Mouse (Mus musculus) stomach, postnatal 0 days (tissue): ENCODE measurements around the gene Ap3b1. TPM values are rescaled to one million over a fixed set of nuclear protein-coding genes. Genes with fewer than 3 reads are reported as not detected.

Experiments
- ATAC-seq: fragments of 200-750 bp; cut with Nextera tagmentation; 2 replicates; pipeline ENCODE4 v1.8.0; 2017; ENCODE audit not compliant: low FRiP score, low TSS enrichment
- DNase-seq: peaks from one replicate; pipeline ENCODE4 v3.0.0-alpha.2; 2016; ENCODE audit warnings: low spot score
- H3K27ac ChIP-seq: fragments of 300-500 bp; sonication (generic); replicated peaks from 2 replicates; pipeline ENCODE4 v1.5.1; 2014; ENCODE audit warnings: mild to moderate bottlenecking, control low read depth
- H3K27me3 ChIP-seq: fragments of 300-500 bp; sonication (generic); 2 replicates; pipeline ENCODE4 v1.6.1; 2014; ENCODE audit warnings: low read length; ENCODE audit not compliant: control insufficient read depth, insufficient read depth
- H3K36me3 ChIP-seq: fragments of 300-500 bp; sonication (generic); 2 replicates; pipeline ENCODE4 v1.6.1; 2014; ENCODE audit warnings: low read length, mixed read lengths; ENCODE audit not compliant: control insufficient read depth, insufficient read depth
- H3K4me1 ChIP-seq: fragments of 300-500 bp; sonication (generic); replicated peaks from 2 replicates; pipeline ENCODE4 v1.6.1; 2014; ENCODE audit warnings: antibody characterized with exemption; ENCODE audit not compliant: control insufficient read depth, insufficient read depth
- H3K4me2 ChIP-seq: fragments of 300-500 bp; sonication (generic); replicated peaks from 2 replicates; pipeline ENCODE4 v1.6.1; 2014; ENCODE audit warnings: low read depth, mild to moderate bottlenecking, control low read depth, moderate library complexity
- H3K4me3 ChIP-seq: fragments of 300-500 bp; sonication (generic); 2 replicates; pipeline ENCODE4 v1.5.1; 2014; ENCODE audit warnings: low read depth, low read length, control low read depth
- H3K9ac ChIP-seq: fragments of 300-500 bp; sonication (generic); 2 replicates; pipeline ENCODE4 v1.6.1; 2014; ENCODE audit warnings: mild to moderate bottlenecking, low read length, control low read depth, mixed read lengths
- H3K9me3 ChIP-seq: fragments of 300-500 bp; sonication (generic); 2 replicates; pipeline ENCODE4 v1.6.1; 2016; ENCODE audit warnings: low read length; ENCODE audit not compliant: control insufficient read depth
- CTCF ChIP-seq: IDR thresholded peaks from 2 replicates; pipeline ENCODE4 v1.5.1; 2016; ENCODE audit warnings: antibody characterized with exemption, low read depth, mild to moderate bottlenecking, moderate library complexity
- EP300 ChIP-seq: optimal IDR thresholded peaks from 2 replicates; pipeline ENCODE3; 2016; ENCODE audit warnings: antibody characterized with exemption
- WGBS: fragments of 180-500 bp; shearing (Covaris S2); extraction: QIAGEN DNeasy Blood & Tissue Kit; methylation state at CpG from one replicate; pipeline ENCODE4 v1.1.7; 2014; 5-methylcytosine and 5-hydroxymethylcytosine counted together
- polyA plus RNA-seq: library from polyadenylated mRNA; unstranded; fragments of >200 nt; fragmentation: Nextera tagmentation; extraction: Ambion mirVana; gene quantifications from 2 replicates; pipeline ENCODE4 v1.2.1, GENCODE M21; 2015

Ap3b1 gene
- polyA plus RNA-seq, 1 experiment from 2014 or later, result 30.3 TPM

- no peak for DNase-seq
- Histone ChIP-seq H3K9me3 (no peaks in the 10 kb centered on the region), H3K27me3 (no peaks in the 10 kb centered on the region), H3K27ac (no peak overlapping the region), H3K36me3 (no peaks in the 10 kb centered on the region), H3K9ac (no peak overlapping the region), H3K4me2 (no peak overlapping the region), H3K4me3 (no peak overlapping the region), H3K4me1 (no peaks in the 10 kb centered on the region)
- ATAC-seq, result no peak
- WGBS, result 48% methylated on average over 7 of the region's 7 CpGs
- TF ChIP-seq CTCF, result no peak
- TF ChIP-seq EP300, result no peak
These were observed 215.1 kb downstream of the Ap3b1 start for GRCm38 (mm10) chr13:94573833-94574232.

DNA sequence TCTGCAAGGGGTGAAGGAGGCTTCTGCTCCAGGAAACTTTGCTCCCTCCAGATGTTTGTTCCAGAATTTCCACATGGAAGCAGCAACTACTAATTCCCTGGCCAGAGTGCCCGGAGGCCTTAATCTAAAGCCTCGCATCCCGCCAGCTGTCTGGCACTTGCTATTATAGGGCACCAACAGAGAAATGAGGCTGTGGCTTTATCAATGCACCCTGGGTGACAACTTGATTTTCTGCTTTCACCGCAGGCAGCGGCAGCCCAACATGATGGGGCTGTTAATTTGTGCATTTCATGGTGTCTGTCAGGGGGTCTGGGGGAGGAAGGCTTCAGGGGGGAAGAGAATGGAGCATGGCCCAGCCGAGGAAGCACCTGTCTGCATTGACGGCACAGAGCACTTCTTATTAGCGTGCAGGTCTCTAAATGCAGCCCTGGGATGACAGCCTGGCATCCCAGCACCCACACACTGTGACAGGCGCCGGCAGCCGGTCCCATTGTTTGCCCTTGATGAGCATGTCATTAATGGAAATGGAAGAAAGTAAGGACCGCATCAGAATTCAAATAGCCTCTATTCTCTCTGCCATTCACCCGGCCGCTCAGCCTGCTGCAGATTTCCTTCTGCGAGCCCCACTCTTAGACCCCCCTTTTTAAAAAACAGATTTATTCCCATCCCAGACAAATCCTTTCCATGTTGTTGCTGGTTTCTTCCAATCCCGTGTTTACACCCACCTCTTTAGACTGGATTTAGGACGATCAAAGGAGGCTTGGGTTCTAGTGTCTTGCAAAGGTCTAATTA is 217.0 kb downstream of the Ap3b1 start:
- H3K36me3 ChIP-seq, result no peaks in the 10 kb centered on the region
- H3K9me3 ChIP-seq, result no peaks in the 10 kb centered on the region
- H3K27me3 ChIP-seq, result no peaks in the 10 kb centered on the region
- no peak overlapping the region for H3K4me3 ChIP-seq
- TF ChIP-seq EP300 (no peak), CTCF (no peak)
- DNase-seq (no peak), ATAC-seq (no peak)
- H3K9ac ChIP-seq, result no peak overlapping the region
- H3K4me2 ChIP-seq, result no peak overlapping the region
- H3K4me1 ChIP-seq, result no peaks in the 10 kb centered on the region
- H3K27ac ChIP-seq, result no peak overlapping the region
- 61% methylated on average over 17 of the region's 17 CpGs for WGBS

- H3K36me3 ChIP-seq, result no peaks in the 10 kb centered on the region
- DNase-seq, result no peak
- H3K27me3 ChIP-seq, result no peaks in the 10 kb centered on the region
- H3K27ac ChIP-seq, result no peak overlapping the region
- 49% methylated on average over 20 of the region's 22 CpGs for WGBS
- no peak for ATAC-seq
- TF ChIP-seq CTCF (no peak), EP300 (no peak)
- no peaks in the 10 kb centered on the region for H3K4me1 ChIP-seq
- no peaks in the 10 kb centered on the region for H3K9me3 ChIP-seq
- H3K4me2 ChIP-seq, result no peak overlapping the region
- no peak overlapping the region for H3K9ac ChIP-seq
- H3K4me3 ChIP-seq, result no peak overlapping the region
These were observed 217.8 kb downstream of the Ap3b1 start for GRCm38 (mm10) chr13:94576399-94577176.

GRCm38 (mm10) chr13:94577177-94577540 is 218.4 kb downstream of the Ap3b1 start:
- WGBS, result 70% methylated on average over 2 of the region's 2 CpGs
- H3K4me3 ChIP-seq, result no peak overlapping the region
- H3K27ac ChIP-seq, result no peak overlapping the region
- H3K4me2 ChIP-seq, result no peak overlapping the region
- H3K36me3 ChIP-seq, result no peaks in the 10 kb centered on the region
- no peak overlapping the region for H3K9ac ChIP-seq
- no peaks in the 10 kb centered on the region for H3K9me3 ChIP-seq
- no peak for DNase-seq
- no peaks in the 10 kb centered on the region for H3K4me1 ChIP-seq
- TF ChIP-seq EP300, result no peak
- no peak for TF ChIP-seq CTCF
- H3K27me3 ChIP-seq, result no peaks in the 10 kb centered on the region
- ATAC-seq, result no peak

DNA sequence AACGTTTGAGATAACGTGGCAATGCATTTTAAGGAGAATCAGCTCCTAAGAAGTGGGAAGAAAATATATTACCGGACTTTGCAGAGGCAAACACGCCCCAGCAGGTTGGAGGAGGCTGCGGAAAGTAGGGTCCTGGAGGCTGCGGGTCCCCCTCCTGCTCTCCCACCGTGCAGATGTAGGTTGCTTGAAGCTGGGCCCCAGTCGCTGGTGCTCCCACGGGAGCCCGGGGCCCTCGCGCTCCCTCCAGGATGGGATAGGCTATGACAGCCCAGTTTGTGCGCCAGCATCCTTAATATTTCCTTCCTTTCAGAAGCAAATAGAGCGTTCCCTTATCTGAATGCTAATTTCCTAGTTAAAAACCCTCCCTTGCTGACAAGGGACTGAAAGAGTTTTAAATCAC is 236.5 kb downstream of the Ap3b1 start:
- Histone ChIP-seq H3K4me2 (no peak overlapping the region), H3K4me1 (no peaks in the 10 kb centered on the region), H3K9me3 (no peaks in the 10 kb centered on the region), H3K4me3 (no peak overlapping the region; the same call in 1 of the 2 replicates), H3K9ac (no peak overlapping the region), H3K36me3 (no peaks in the 10 kb centered on the region), H3K27me3 (no peaks in the 10 kb centered on the region), H3K27ac (no peak overlapping the region)
- ATAC-seq (no peak), DNase-seq (no peak)
- TF ChIP-seq EP300 (no peak), CTCF (no peak)
- 11% methylated on average over 14 of the region's 14 CpGs for WGBS
